Mouse (Mus musculus) lung, postnatal 0 days (tissue): ENCODE measurements around the gene Tlr2.

Source experiments
- CTCF ChIP-seq: IDR thresholded peaks from 2 replicates; pipeline ENCODE4 v1.5.1; 2016; ENCODE audit warnings: antibody characterized with exemption, mild to moderate bottlenecking
- EP300 ChIP-seq: IDR thresholded peaks from 2 replicates; pipeline ENCODE4 v1.6.1; 2016; ENCODE audit warnings: antibody characterized with exemption, mild to moderate bottlenecking, control low read depth

DNA sequence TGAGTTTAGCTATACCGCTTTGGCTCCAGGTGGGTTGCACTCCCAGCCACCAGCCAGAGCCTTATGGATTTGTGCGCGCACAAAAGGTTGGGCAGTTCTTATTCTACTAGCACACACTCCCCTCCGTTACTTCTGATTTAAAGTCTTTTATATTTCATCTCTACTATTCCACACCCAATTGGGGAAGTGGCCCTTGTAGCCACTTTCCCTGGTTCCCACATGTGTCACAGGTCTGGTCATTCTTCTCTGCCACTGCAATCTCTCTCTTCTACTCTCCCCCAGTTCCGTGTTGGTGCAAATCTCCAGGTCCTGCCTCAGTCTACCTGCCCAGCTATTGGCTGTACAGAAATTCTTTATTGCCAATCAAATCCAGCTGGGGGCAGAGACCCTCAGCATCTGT is 14.1 kb upstream of the Tlr2 start:
- TF ChIP-seq CTCF (no peak), EP300 (no peak)
